Mouse (Mus musculus): ENCODE data around the gene Arfgef3. TPM values are rescaled to one million over a fixed set of nuclear protein-coding genes. Genes with fewer than 3 reads are reported as not detected.

Arfgef3 gene
- polyA plus RNA-seq, 1 experiment = not detected

DNA sequence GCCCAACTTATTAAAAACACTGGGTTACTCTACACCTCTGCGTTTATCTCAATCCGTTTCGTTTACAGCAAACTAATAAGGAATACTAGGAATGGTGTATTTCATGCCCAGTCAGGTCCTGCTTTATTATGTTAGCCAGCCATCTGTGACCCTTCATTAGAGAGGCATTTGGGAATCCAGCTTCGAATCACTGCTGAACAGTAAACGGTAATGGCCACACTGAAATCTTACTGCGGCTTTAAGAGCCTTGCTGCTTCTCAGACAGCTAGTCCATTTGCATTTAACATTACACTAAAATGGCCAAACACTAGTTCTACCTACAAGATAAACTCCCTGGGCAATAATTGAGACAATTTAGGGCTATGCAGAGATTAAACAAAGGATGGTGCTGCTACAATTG is 1.7 kb downstream of the Arfgef3 start:
- TF ChIP-seq CTCF (IDR thresholded peaks at IDR 0.05; ENCODE audit: insufficient read depth, low read depth, low read length) = no peak
- no peak for TF ChIP-seq POLR2A (IDR thresholded peaks at IDR 0.05; ENCODE audit: insufficient read depth, low read depth, low read length)
- no peaks in the 10 kb centered on the region for H3K4me1 ChIP-seq (ENCODE audit: control insufficient read depth, insufficient read depth, low read length)
- no peak overlapping the region for H3K27ac ChIP-seq (ENCODE audit: insufficient read depth, low read depth, low read length)
- H3K4me3 ChIP-seq (ENCODE audit: insufficient read depth, low read depth, low read length) = no peak overlapping the region
- WGBS = 73% methylated on average over 6 of the region's 6 CpGs

DNA sequence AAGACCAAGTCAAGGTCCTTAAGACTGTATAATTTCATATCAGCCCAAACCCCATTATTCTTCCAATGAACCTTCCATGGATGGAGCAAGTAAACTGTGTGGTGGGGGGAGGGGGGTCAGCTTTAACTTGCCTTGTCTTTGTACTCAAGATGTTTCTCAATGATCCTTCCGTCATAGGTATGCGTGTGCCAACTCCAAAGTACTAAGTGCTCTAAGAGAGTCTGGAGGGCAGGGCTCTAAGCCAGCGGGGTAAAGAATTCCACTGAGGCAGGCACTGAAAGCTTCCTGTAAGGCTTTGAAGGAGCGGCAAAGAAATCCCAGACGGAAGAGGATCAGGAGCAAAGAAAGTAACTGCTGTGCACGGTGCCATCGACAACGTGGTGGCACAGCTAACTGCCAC is 2.7 kb downstream of the Arfgef3 start:
- no peak overlapping the region for H3K27ac ChIP-seq (ENCODE audit: insufficient read depth, low read depth, low read length)
- 61% methylated on average over 8 of the region's 8 CpGs for WGBS
- TF ChIP-seq CTCF (IDR thresholded peaks at IDR 0.05; ENCODE audit: insufficient read depth, low read depth, low read length) (no peak), POLR2A (IDR thresholded peaks at IDR 0.05; ENCODE audit: insufficient read depth, low read depth, low read length) (no peak)

DNA sequence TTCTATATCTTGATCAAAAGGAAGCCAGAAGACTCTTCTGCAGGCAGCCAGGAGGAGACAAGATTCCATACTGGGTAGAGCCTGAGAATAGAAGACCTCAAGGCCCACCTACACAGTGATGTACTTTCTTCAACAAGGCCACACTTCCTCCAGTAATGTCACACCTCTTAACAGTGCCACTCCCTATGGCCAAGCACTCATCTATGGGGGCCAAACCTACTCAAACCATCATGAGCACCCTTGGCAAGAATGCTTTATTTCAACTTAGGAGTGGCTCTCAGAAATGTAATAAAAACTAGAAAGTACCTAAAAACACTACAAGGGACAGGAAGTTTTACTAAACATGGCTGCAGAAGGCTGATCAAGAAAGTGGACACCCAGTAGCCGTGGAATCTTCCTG is 15.2 kb downstream of the Arfgef3 start:
- TF ChIP-seq POLR2A (IDR thresholded peaks at IDR 0.05; ENCODE audit: insufficient read depth, low read depth, low read length) (no peak), CTCF (IDR thresholded peaks at IDR 0.05; ENCODE audit: insufficient read depth, low read depth, low read length) (no peak)
- Histone ChIP-seq H3K4me1 (ENCODE audit: control insufficient read depth, insufficient read depth, low read length) (peaks cover 2% of the 10 kb centered on the region; the same call in 1 of the 2 replicates), H3K4me3 (ENCODE audit: insufficient read depth, low read depth, low read length) (no peak overlapping the region), H3K27ac (ENCODE audit: insufficient read depth, low read depth, low read length) (no peak overlapping the region)
- 100% methylated on average over 1 of the region's 1 CpGs for WGBS

More for the DNA sequence above, 2.7 kb downstream of the Arfgef3 start:
- H3K4me1 ChIP-seq (ENCODE audit: control insufficient read depth, insufficient read depth, low read length) = no peaks in the 10 kb centered on the region
- H3K4me3 ChIP-seq (ENCODE audit: insufficient read depth, low read depth, low read length) = no peak overlapping the region

DNA sequence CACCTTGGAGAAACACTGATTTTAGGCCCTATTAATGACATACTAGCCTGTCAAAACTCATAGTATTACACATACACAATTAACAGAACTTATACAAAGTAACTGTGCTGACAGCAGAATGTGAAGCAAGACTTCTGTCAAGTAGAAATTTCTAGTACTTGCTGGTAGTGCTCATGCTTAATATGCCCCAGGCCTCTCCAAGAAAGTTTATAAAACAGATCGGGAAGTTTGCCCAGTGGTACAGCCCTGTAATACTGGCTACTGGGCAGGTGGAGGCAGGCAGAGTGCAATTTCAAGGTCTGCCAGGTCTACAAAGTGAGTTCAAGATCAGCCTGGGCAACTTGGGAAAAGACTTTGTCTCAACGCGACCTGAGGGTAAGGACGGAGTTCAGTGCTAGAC is 32.3 kb downstream of the Arfgef3 start:
- over 99% methylated on average over 4 of the region's 4 CpGs for WGBS
- Histone ChIP-seq H3K4me3 (ENCODE audit: insufficient read depth, low read depth, low read length) (no peak overlapping the region), H3K4me1 (ENCODE audit: control insufficient read depth, insufficient read depth, low read length) (no peaks in the 10 kb centered on the region), H3K27ac (ENCODE audit: insufficient read depth, low read depth, low read length) (no peak overlapping the region)
- TF ChIP-seq CTCF (IDR thresholded peaks at IDR 0.05; ENCODE audit: insufficient read depth, low read depth, low read length) = no peak
- TF ChIP-seq POLR2A (IDR thresholded peaks at IDR 0.05; ENCODE audit: insufficient read depth, low read depth, low read length) = no peak

DNA sequence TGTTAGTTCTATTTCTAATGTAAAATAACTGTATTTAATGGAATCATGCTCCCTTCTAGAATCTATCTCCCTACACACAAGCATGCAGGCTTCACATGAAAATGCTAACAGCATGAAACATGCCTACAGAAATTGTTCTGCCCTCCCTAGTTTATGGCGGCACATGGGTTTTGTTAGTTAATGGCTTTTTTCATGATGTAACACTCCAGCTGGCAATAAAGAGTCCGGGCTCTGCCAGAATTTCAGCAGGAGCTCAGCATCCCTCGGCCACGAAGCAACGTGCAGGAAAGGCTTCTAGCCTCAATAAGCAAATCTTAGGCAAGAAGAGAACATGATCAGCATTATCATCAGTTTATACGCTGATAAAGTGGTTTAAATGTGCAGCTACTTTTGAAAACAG is 32.8 kb downstream of the Arfgef3 start:
- Histone ChIP-seq H3K27ac (ENCODE audit: insufficient read depth, low read depth, low read length) (no peak overlapping the region), H3K4me3 (ENCODE audit: insufficient read depth, low read depth, low read length) (no peak overlapping the region), H3K4me1 (ENCODE audit: control insufficient read depth, insufficient read depth, low read length) (no peaks in the 10 kb centered on the region)
- TF ChIP-seq CTCF (IDR thresholded peaks at IDR 0.05; ENCODE audit: insufficient read depth, low read depth, low read length) = no peak
- no peak for TF ChIP-seq POLR2A (IDR thresholded peaks at IDR 0.05; ENCODE audit: insufficient read depth, low read depth, low read length)
- 58% methylated on average over 6 of the region's 6 CpGs for WGBS

DNA sequence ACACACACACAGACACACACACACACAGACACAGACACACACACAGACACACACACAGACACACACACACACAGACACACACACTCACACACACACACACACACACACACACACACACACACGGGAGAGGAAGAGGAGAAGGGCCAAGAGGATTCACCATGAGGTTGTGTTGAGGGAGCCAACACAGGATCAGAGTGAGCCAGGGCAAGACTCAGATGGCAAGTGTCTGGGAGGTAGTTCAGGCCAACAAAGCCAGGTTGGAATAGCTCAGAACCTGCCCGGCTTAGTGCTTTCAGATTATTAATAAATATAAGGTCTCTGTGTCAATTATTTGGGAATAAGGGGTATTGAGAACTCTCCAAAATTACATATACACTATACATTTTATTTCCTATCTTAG is 33.9 kb downstream of the Arfgef3 start:
- Histone ChIP-seq H3K27ac (ENCODE audit: insufficient read depth, low read depth, low read length) (no peak overlapping the region), H3K4me1 (ENCODE audit: control insufficient read depth, insufficient read depth, low read length) (no peaks in the 10 kb centered on the region), H3K4me3 (ENCODE audit: insufficient read depth, low read depth, low read length) (no peak overlapping the region)
- TF ChIP-seq CTCF (IDR thresholded peaks at IDR 0.05; ENCODE audit: insufficient read depth, low read depth, low read length) = no peak
- TF ChIP-seq POLR2A (IDR thresholded peaks at IDR 0.05; ENCODE audit: insufficient read depth, low read depth, low read length) = no peak
- 89% methylated on average over 2 of the region's 2 CpGs for WGBS

DNA sequence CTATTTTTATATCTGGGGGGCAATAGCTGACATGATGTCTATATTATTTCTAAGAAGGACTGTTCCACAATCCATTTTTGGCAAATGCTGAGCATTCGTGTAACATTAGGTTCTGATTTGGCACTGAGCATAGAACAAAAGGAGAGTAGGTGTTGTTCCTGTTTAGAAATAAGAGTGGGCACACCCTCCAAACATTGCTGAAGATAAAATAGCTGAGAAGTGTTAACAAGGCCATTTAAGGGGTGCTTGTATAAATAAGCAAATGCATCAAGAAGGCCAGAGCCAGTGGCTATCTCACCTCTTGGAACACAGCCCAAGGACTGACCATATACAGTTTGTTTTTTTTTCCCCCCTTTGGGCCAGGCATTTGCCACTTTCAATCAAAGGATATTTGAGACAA is 35.1 kb downstream of the Arfgef3 start:
- 53% methylated on average over 1 of the region's 1 CpGs for WGBS
- H3K4me3 ChIP-seq (ENCODE audit: insufficient read depth, low read depth, low read length) = no peak overlapping the region
- H3K4me1 ChIP-seq (ENCODE audit: control insufficient read depth, insufficient read depth, low read length) = no peaks in the 10 kb centered on the region
- TF ChIP-seq POLR2A (IDR thresholded peaks at IDR 0.05; ENCODE audit: insufficient read depth, low read depth, low read length) (no peak), CTCF (IDR thresholded peaks at IDR 0.05; ENCODE audit: insufficient read depth, low read depth, low read length) (no peak)
- no peak overlapping the region for H3K27ac ChIP-seq (ENCODE audit: insufficient read depth, low read depth, low read length)

DNA sequence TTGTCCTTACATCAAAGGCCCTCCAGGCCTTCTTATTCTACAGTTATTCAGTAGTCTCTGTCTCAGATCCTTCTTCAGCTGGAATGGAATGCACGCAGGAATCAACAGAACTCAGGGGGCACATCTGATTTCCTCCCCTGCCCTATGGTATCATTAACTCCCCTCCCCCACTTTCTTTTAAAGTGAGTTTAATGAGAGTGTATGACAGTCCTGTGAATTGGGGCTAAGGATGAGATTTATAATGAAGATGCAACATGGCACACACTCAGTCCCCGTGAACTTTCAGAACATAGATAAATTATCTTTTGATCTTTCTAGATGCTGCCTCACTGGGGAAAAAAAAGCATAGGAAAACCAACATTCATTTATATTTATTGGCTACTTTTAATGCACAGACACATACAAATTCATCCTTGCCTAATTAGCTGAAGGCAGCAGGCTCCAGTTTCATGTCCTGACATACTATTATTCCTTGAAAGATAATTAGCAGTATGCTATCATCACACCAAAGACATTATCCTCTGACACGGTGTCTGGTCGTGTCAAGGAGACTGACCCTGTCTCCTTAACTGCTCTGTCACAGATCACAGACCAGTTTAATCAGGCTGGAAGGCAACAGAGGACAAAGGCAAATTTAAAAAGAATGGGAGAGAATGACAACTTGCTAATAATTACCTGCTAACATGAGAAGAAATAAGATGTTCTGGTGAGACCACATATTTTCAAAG is 39.2 kb downstream of the Arfgef3 start:
- 74% methylated on average over 4 of the region's 4 CpGs for WGBS
- TF ChIP-seq POLR2A (IDR thresholded peaks at IDR 0.05; ENCODE audit: insufficient read depth, low read depth, low read length) (no peak), CTCF (IDR thresholded peaks at IDR 0.05; ENCODE audit: insufficient read depth, low read depth, low read length) (no peak)
- no peak overlapping the region for H3K27ac ChIP-seq (ENCODE audit: insufficient read depth, low read depth, low read length)
- no peaks in the 10 kb centered on the region; the same call in 1 of the 2 replicates for H3K4me1 ChIP-seq (ENCODE audit: control insufficient read depth, insufficient read depth, low read length)
- no peak overlapping the region for H3K4me3 ChIP-seq (ENCODE audit: insufficient read depth, low read depth, low read length)

DNA sequence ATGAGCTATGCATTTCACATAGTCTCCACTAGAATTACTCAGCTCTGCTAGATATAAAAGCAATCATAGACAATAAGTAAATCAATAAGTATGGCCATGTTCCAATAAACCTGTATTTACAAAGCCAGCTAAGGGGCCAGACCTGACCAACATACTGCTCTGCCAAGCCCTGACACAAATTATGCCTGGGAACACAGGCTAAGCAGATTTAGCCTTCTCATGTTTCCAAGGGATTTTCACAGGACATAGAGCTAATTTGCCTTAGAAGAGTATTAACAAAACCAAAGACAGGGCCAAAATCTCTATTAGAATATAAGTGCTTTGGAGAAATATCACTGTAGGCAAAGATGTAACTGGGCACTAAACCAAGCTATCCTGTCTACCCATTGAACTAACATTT is 42.2 kb downstream of the Arfgef3 start:
- H3K27ac ChIP-seq (ENCODE audit: insufficient read depth, low read depth, low read length) = no peak overlapping the region
- no peak overlapping the region for H3K4me3 ChIP-seq (ENCODE audit: insufficient read depth, low read depth, low read length)
- TF ChIP-seq CTCF (IDR thresholded peaks at IDR 0.05; ENCODE audit: insufficient read depth, low read depth, low read length) (no peak), POLR2A (IDR thresholded peaks at IDR 0.05; ENCODE audit: insufficient read depth, low read depth, low read length) (no peak)
- H3K4me1 ChIP-seq (ENCODE audit: control insufficient read depth, insufficient read depth, low read length) = no peaks in the 10 kb centered on the region; the same call in 1 of the 2 replicates

Data from olfactory bulb, adult 2 months (tissue).